Mouse (Mus musculus): ENCODE measurements around the gene Ifna11. TPM values are rescaled to one million over a fixed set of nuclear protein-coding genes. Genes with fewer than 3 reads are reported as not detected.
"Not testable (repeated sequence)": the region's sequence is repeated elsewhere in the genome, so short reads cannot be mapped to it uniquely, and the experiment has no call there.

Gene Ifna11
- polyA plus RNA-seq, 1 experiment from 2014 or later, result not detected

- H3K9me3 ChIP-seq (replicated peaks; ENCODE audit: control insufficient read depth, low read length); H3K36me3 ChIP-seq (ENCODE audit: control insufficient read depth, insufficient read depth, low read length); H3K27ac ChIP-seq (ENCODE audit: low read depth, low read length); H3K9ac ChIP-seq (ENCODE audit: low read length); H3K4me2 ChIP-seq (ENCODE audit: low read length); H3K4me1 ChIP-seq (ENCODE audit: control insufficient read depth, insufficient read depth, low read length); DNase-seq (ENCODE audit: low spot score); H3K27me3 ChIP-seq (replicated peaks; ENCODE audit: control insufficient read depth, insufficient read depth, low read length); H3K4me3 ChIP-seq (ENCODE audit: low read depth, low read length); ATAC-seq: not testable (repeated sequence)
These were observed 7.4 kb downstream of the Ifna11 start, which contains the start of gene Ifna6 for GRCm38 (mm10) chr4:88827116-88827515. Ifna6 (plus strand) TSS chr4:88827416.

- DNase-seq (ENCODE audit: low spot score) (peak; percentile 48), ATAC-seq (no peak)
- Histone ChIP-seq H3K4me3 (ENCODE audit: low read depth, low read length) (no peak overlapping the region), H3K9me3 (replicated peaks; ENCODE audit: control insufficient read depth, low read length) (no peaks in the 10 kb centered on the region), H3K27me3 (replicated peaks; ENCODE audit: control insufficient read depth, insufficient read depth, low read length) (no peaks in the 10 kb centered on the region), H3K4me2 (ENCODE audit: low read length) (no peak overlapping the region), H3K36me3 (ENCODE audit: control insufficient read depth, insufficient read depth, low read length) (no peaks in the 10 kb centered on the region), H3K4me1 (ENCODE audit: control insufficient read depth, insufficient read depth, low read length) (no peaks in the 10 kb centered on the region), H3K9ac (ENCODE audit: low read length) (no peak overlapping the region), H3K27ac (ENCODE audit: low read depth, low read length) (no peak overlapping the region)
- WGBS, result 23% methylated on average over 4 of the region's 4 CpGs
These were observed 10.8 kb downstream of the Ifna11 start for GRCm38 (mm10) chr4:88830523-88830922.

- H3K36me3 ChIP-seq (ENCODE audit: control insufficient read depth, insufficient read depth, low read length); H3K27ac ChIP-seq (ENCODE audit: low read depth, low read length); H3K4me3 ChIP-seq (ENCODE audit: low read depth, low read length); ATAC-seq; H3K4me1 ChIP-seq (ENCODE audit: control insufficient read depth, insufficient read depth, low read length); H3K4me2 ChIP-seq (ENCODE audit: low read length); H3K9ac ChIP-seq (ENCODE audit: low read length); H3K9me3 ChIP-seq (replicated peaks; ENCODE audit: control insufficient read depth, low read length); DNase-seq (ENCODE audit: low spot score); H3K27me3 ChIP-seq (replicated peaks; ENCODE audit: control insufficient read depth, insufficient read depth, low read length): not testable (repeated sequence)
- 80% methylated on average over 1 of the region's 1 CpGs for WGBS
These were observed 15.5 kb downstream of the Ifna11 start, which contains the start of gene Ifna5 for GRCm38 (mm10) chr4:88835225-88835624. Ifna5 (plus strand) TSS chr4:88835525.

GRCm38 (mm10) chr4:88838828-88839227, 19.1 kb downstream of the Ifna11 start:
- no peaks in the 10 kb centered on the region for H3K36me3 ChIP-seq (ENCODE audit: control insufficient read depth, insufficient read depth, low read length)
- 40% methylated on average over 3 of the region's 3 CpGs for WGBS
- H3K4me3 ChIP-seq (ENCODE audit: low read depth, low read length), result no peak overlapping the region
- no peak overlapping the region for H3K4me2 ChIP-seq (ENCODE audit: low read length)
- no peaks in the 10 kb centered on the region for H3K4me1 ChIP-seq (ENCODE audit: control insufficient read depth, insufficient read depth, low read length)
- DNase-seq (ENCODE audit: low spot score) (peak; percentile 19), ATAC-seq (no peak)
- no peak overlapping the region for H3K9ac ChIP-seq (ENCODE audit: low read length)
- no peak overlapping the region for H3K27ac ChIP-seq (ENCODE audit: low read depth, low read length)
- no peaks in the 10 kb centered on the region for H3K27me3 ChIP-seq (replicated peaks; ENCODE audit: control insufficient read depth, insufficient read depth, low read length)
- H3K9me3 ChIP-seq (replicated peaks; ENCODE audit: control insufficient read depth, low read length), result no peaks in the 10 kb centered on the region

- Histone ChIP-seq H3K27ac (ENCODE audit: low read depth, low read length) (no peak overlapping the region), H3K36me3 (ENCODE audit: control insufficient read depth, insufficient read depth, low read length) (no peaks in the 10 kb centered on the region), H3K4me2 (ENCODE audit: low read length) (no peak overlapping the region), H3K4me1 (ENCODE audit: control insufficient read depth, insufficient read depth, low read length) (no peaks in the 10 kb centered on the region), H3K4me3 (ENCODE audit: low read depth, low read length) (no peak overlapping the region), H3K9me3 (replicated peaks; ENCODE audit: control insufficient read depth, low read length) (no peaks in the 10 kb centered on the region), H3K27me3 (replicated peaks; ENCODE audit: control insufficient read depth, insufficient read depth, low read length) (no peaks in the 10 kb centered on the region), H3K9ac (ENCODE audit: low read length) (no peak overlapping the region)
- no peak for ATAC-seq
- WGBS, result 70% methylated on average over 3 of the region's 3 CpGs
- no peak for DNase-seq (ENCODE audit: low spot score)
These were observed 20.3 kb downstream of the Ifna11 start for GRCm38 (mm10) chr4:88840058-88840457.

GRCm38 (mm10) chr4:88841438-88841911, 21.7 kb downstream of the Ifna11 start, which contains the start of gene Ifna4:
Ifna4 (plus strand) TSS chr4:88841861.
- ATAC-seq (no peak), DNase-seq (ENCODE audit: low spot score) (no peak)
- Histone ChIP-seq H3K9me3 (replicated peaks; ENCODE audit: control insufficient read depth, low read length) (no peaks in the 10 kb centered on the region), H3K4me3 (ENCODE audit: low read depth, low read length) (no peak within 1 kb of the TSS), H3K27me3 (replicated peaks; ENCODE audit: control insufficient read depth, insufficient read depth, low read length) (no peaks in the 10 kb centered on the region), H3K4me1 (ENCODE audit: control insufficient read depth, insufficient read depth, low read length) (no peaks in the 10 kb centered on the region), H3K4me2 (ENCODE audit: low read length) (no peak within 1 kb of the TSS), H3K36me3 (ENCODE audit: control insufficient read depth, insufficient read depth, low read length) (no peaks in the 10 kb centered on the region), H3K9ac (ENCODE audit: low read length) (no peak within 1 kb of the TSS), H3K27ac (ENCODE audit: low read depth, low read length) (no peak within 1 kb of the TSS)
- WGBS, result 35% methylated on average over 2 of the region's 2 CpGs

GRCm38 (mm10) chr4:88845334-88845733, 25.6 kb downstream of the Ifna11 start:
- no peaks in the 10 kb centered on the region for H3K9me3 ChIP-seq (replicated peaks; ENCODE audit: control insufficient read depth, low read length)
- H3K9ac ChIP-seq (ENCODE audit: low read length), result no peak overlapping the region
- H3K27ac ChIP-seq (ENCODE audit: low read depth, low read length), result no peak overlapping the region
- H3K27me3 ChIP-seq (replicated peaks; ENCODE audit: control insufficient read depth, insufficient read depth, low read length), result no peaks in the 10 kb centered on the region
- H3K4me1 ChIP-seq (ENCODE audit: control insufficient read depth, insufficient read depth, low read length), result no peaks in the 10 kb centered on the region
- H3K4me3 ChIP-seq (ENCODE audit: low read depth, low read length), result no peak overlapping the region
- WGBS, result 55% methylated on average over 2 of the region's 2 CpGs
- H3K4me2 ChIP-seq (ENCODE audit: low read length), result no peak overlapping the region
- H3K36me3 ChIP-seq (ENCODE audit: control insufficient read depth, insufficient read depth, low read length), result no peaks in the 10 kb centered on the region
- no peak for DNase-seq (ENCODE audit: low spot score)
- ATAC-seq, result no peak

GRCm38 (mm10) chr4:88849698-88850097, 29.9 kb downstream of the Ifna11 start, which contains the start of gene Ifna1:
Ifna1 (plus strand) TSS chr4:88850087.
- H3K27me3 ChIP-seq (replicated peaks; ENCODE audit: control insufficient read depth, insufficient read depth, low read length), result no peaks in the 10 kb centered on the region
- no peaks in the 10 kb centered on the region for H3K4me1 ChIP-seq (ENCODE audit: control insufficient read depth, insufficient read depth, low read length)
- no peak within 1 kb of the TSS for H3K9ac ChIP-seq (ENCODE audit: low read length)
- 35% methylated on average over 1 of the region's 1 CpGs for WGBS
- no peak within 1 kb of the TSS for H3K4me3 ChIP-seq (ENCODE audit: low read depth, low read length)
- ATAC-seq, result no peak
- no peak for DNase-seq (ENCODE audit: low spot score)
- no peak within 1 kb of the TSS for H3K4me2 ChIP-seq (ENCODE audit: low read length)
- H3K9me3 ChIP-seq (replicated peaks; ENCODE audit: control insufficient read depth, low read length), result no peaks in the 10 kb centered on the region
- no peak within 1 kb of the TSS for H3K27ac ChIP-seq (ENCODE audit: low read depth, low read length)
- H3K36me3 ChIP-seq (ENCODE audit: control insufficient read depth, insufficient read depth, low read length), result no peaks in the 10 kb centered on the region

- peak; percentile 90 for ATAC-seq
- H3K4me2 ChIP-seq (ENCODE audit: low read length), result no peak overlapping the region
- no peaks in the 10 kb centered on the region for H3K36me3 ChIP-seq (ENCODE audit: control insufficient read depth, insufficient read depth, low read length)
- no peak overlapping the region for H3K9ac ChIP-seq (ENCODE audit: low read length)
- no peaks in the 10 kb centered on the region for H3K4me1 ChIP-seq (ENCODE audit: control insufficient read depth, insufficient read depth, low read length)
- H3K27ac ChIP-seq (ENCODE audit: low read depth, low read length), result no peak overlapping the region; the same call in 1 of the 2 replicates
- WGBS, result 10% methylated on average over 4 of the region's 4 CpGs
- H3K27me3 ChIP-seq (replicated peaks; ENCODE audit: control insufficient read depth, insufficient read depth, low read length), result no peaks in the 10 kb centered on the region
- H3K9me3 ChIP-seq (replicated peaks; ENCODE audit: control insufficient read depth, low read length), result no peaks in the 10 kb centered on the region
- DNase-seq (ENCODE audit: low spot score), result peak; percentile 67
- H3K4me3 ChIP-seq (ENCODE audit: low read depth, low read length), result no peak overlapping the region
These were observed 31.4 kb downstream of the Ifna11 start for GRCm38 (mm10) chr4:88851026-88851763.

Measured in forebrain, embryonic 14.5 days (tissue).